Mouse (Mus musculus) kidney, adult 2 months (tissue): Measurements from ENCODE around the gene Zglp1. TPM values are rescaled to one million over a fixed set of nuclear protein-coding genes. Genes with fewer than 3 reads are reported as not detected.
A peak's percentile ranks its signal among the peaks of the same experiment; 100 is the strongest.

Source experiments
- DNase-seq: peaks from one replicate; pipeline ENCODE4 v3.0.0; 2021
- H3K27ac ChIP-seq: fragments of 200-500 bp; 2 replicates; pipeline ENCODE4 v1.5.1; 2012; ENCODE audit warnings: low read depth, low read length, control low read depth, inconsistent platforms; ENCODE audit not compliant: insufficient read depth
- H3K27me3 ChIP-seq: fragments of 200-500 bp; replicated peaks from 2 replicates; pipeline ENCODE4 v1.6.1; 2012; ENCODE audit warnings: mild to moderate bottlenecking, moderate library complexity, low read length, inconsistent platforms; ENCODE audit not compliant: control insufficient read depth, insufficient read depth
- H3K36me3 ChIP-seq: fragments of 200-500 bp; 2 replicates; pipeline ENCODE4 v1.6.1; 2012; ENCODE audit warnings: mild to moderate bottlenecking, moderate library complexity, low read length, inconsistent platforms; ENCODE audit not compliant: control insufficient read depth, insufficient read depth
- H3K4me1 ChIP-seq: fragments of 200-500 bp; 2 replicates; pipeline ENCODE4 v1.6.1; 2011; ENCODE audit warnings: low read length; ENCODE audit not compliant: control insufficient read depth, insufficient read depth
- H3K4me3 ChIP-seq: fragments of 200-500 bp; 2 replicates; pipeline ENCODE4 v1.5.1; 2011; ENCODE audit warnings: mild to moderate bottlenecking, low read depth, low read length, control low read depth; ENCODE audit not compliant: insufficient read depth
- CTCF ChIP-seq: fragments of 200-500 bp; conservative IDR thresholded peaks from 2 replicates; pipeline ENCODE4 v1.5.1; 2011; ENCODE audit warnings: low read depth, mild to moderate bottlenecking, control low read depth, low read length, moderate library complexity, mixed read lengths; ENCODE audit not compliant: insufficient read depth, insufficient read length
- POLR2A ChIP-seq: fragments of 200-500 bp; IDR thresholded peaks from one replicate; pipeline ENCODE4 v1.6.1; 2011; ENCODE audit warnings: low read depth, low read length, control low read depth
- WGBS: fragments of 180-500 bp; shearing (Covaris S2); methylation state at CpG from one replicate; pipeline ENCODE4 v1.1.7; 2018; 5-methylcytosine and 5-hydroxymethylcytosine counted together
- polyA plus RNA-seq: library from polyadenylated mRNA; depleted of rRNA; stranded (reverse); fragments of >200 nt; gene quantifications from 2 replicates; pipeline ENCODE4 v1.2.3, GENCODE M21; 2012; rRNA removed

Gene Zglp1
- polyA plus RNA-seq, 1 experiment: not detected

- no peaks in the 10 kb centered on the region for H3K27me3 ChIP-seq
- no peak overlapping the region for H3K27ac ChIP-seq
- H3K4me1 ChIP-seq: no peaks in the 10 kb centered on the region
- 8% methylated on average over 17 of the region's 17 CpGs for WGBS
- H3K36me3 ChIP-seq: no peaks in the 10 kb centered on the region
- no peak for DNase-seq
- TF ChIP-seq POLR2A: no peak
- TF ChIP-seq CTCF: no peak
- H3K4me3 ChIP-seq: peak overlapping the region; percentile 45
These were observed 50.3 kb downstream of the Zglp1 start for GRCm38 (mm10) chr9:21016331-21017176.

DNA sequence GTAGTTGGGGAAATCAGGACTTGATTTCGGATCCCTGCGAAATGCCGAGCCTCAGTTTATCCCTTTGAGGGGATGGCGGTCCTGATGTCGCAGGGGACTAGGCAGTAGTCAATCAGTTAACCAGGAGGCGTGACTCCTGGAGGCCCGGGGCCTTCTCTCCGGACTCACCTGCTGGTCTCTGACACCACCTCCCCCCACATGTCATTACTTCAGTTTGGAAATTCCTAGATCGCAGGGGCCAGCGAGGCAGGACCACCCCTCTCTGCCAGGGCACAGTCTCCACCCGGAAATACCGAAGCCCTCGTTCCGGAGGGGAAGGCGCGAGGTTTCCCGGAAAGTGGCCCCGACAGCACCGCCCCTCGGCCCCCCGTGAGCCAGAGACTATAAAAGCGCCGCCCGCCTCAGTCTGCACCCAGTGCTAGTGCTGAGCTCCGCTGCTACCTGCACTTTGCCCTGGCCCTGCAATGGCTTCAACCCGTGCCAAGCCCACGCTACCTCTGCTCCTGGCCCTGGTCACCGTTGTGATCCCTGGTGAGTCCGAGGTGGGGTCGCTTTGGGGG is 51.2 kb downstream of the Zglp1 start, which contains the start of gene Icam1:
TSS of gene Icam1 (plus strand) at position 415 of the 560 bp plus-strand sequence.
- no peak for TF ChIP-seq CTCF
- peak; percentile 95 for TF ChIP-seq POLR2A
- Histone ChIP-seq H3K36me3 (no peaks in the 10 kb centered on the region), H3K4me1 (no peaks in the 10 kb centered on the region), H3K27ac (peak within 1 kb of the TSS; percentile 79), H3K4me3 (peak within 1 kb of the TSS; percentile 45), H3K27me3 (no peaks in the 10 kb centered on the region)
- DNase-seq: peak; percentile 93
- 1% methylated on average over 30 of the region's 30 CpGs for WGBS

DNA sequence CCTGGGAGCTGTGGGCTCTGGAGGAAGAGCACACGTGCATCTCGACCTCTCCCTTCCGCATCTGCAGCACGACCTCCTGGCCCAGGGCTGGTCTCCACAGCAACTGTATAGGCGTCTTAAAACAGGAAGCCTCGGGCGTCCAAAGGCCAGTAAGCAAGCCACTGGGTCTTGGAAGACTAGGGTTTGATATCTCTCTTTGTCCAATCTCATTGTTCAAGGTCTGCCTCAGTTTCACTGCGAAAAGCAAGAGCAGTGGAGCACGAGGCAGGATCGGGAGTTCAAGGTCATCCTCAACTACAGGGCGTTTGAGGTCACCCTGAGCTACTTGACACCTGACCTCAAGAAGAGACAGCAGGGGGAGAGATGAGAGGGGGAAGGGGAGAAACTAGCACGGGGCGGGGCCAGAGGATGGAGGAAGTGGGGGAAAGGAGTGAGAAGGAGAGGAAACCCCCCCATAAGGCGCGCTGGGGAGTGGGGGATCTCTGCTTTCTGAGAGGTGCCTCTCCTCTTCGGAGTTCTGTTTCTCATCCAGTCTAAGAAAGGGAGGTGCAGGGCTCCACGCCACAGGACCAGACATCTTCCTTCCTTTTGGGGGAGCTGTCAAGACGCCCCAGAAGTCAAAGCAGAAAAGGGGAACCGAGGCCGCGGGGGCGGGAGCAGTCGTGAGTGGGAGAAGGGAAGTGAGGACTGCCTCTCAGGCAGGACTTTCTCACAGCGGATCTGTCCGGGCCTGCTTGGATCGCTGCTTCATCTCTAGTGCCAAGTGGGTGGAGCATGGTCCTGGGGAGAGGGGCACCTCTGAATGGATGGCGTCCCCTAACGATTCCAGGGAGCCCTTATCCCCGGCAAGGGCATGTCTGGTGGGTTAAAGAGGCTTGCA is 52.0 kb downstream of the Zglp1 start:
- no peaks in the 10 kb centered on the region for H3K4me1 ChIP-seq
- H3K27ac ChIP-seq: peak overlapping the region; percentile 79; the same call in 1 of the 2 replicates
- no peaks in the 10 kb centered on the region for H3K36me3 ChIP-seq
- 8% methylated on average over 29 of the region's 29 CpGs for WGBS
- TF ChIP-seq CTCF (no peak), POLR2A (no peak)
- DNase-seq: peak; percentile 86
- H3K4me3 ChIP-seq: peak overlapping the region; percentile 45
- H3K27me3 ChIP-seq: no peaks in the 10 kb centered on the region

Other genes starting within 250 kb of the Zglp1 start
- not detected in 2 replicates for gene Rdh8, start 248.6 kb downstream of the Zglp1 start, polyA plus RNA-seq
- 31.7 and 40.3 TPM in 2 replicates for gene A230050P20Rik, start 198.5 kb downstream of the Zglp1 start, polyA plus RNA-seq
- gene Angptl6, start 187.4 kb downstream of the Zglp1 start, polyA plus RNA-seq: 3.6 and 4.0 TPM in 2 replicates
- 28.3 and 31.2 TPM in 2 replicates for gene Ppan, start 178.9 kb downstream of the Zglp1 start, polyA plus RNA-seq
- 93.1 and 116 TPM in 2 replicates for gene Eif3g, start 168.5 kb downstream of the Zglp1 start, polyA plus RNA-seq
- gene Dnmt1, start 107.2 kb downstream of the Zglp1 start, polyA plus RNA-seq: 12.1 and 12.5 TPM in 2 replicates
- gene S1pr2, start 90.3 kb downstream of the Zglp1 start, polyA plus RNA-seq: 3.5 and 4.0 TPM in 2 replicates
- gene Mrpl4, start 64.4 kb downstream of the Zglp1 start, polyA plus RNA-seq: 175 and 213 TPM in 2 replicates
- 23.4 and 25.9 TPM in 2 replicates for gene Icam1, start 51.1 kb downstream of the Zglp1 start, polyA plus RNA-seq
- gene Icam4, start 37.7 kb downstream of the Zglp1 start, polyA plus RNA-seq: 1.2 and 1.4 TPM in 2 replicates
- 0.34 and 0.49 TPM in 2 replicates for gene Icam5, start 35.0 kb downstream of the Zglp1 start, polyA plus RNA-seq
- 0.20 and 0.27 TPM in 2 replicates for gene Gm49373, start 6.0 kb upstream of the Zglp1 start, polyA plus RNA-seq
- gene Fdx1l, start 6.5 kb upstream of the Zglp1 start, polyA plus RNA-seq: 59.8 and 67.0 TPM in 2 replicates
- 1.1 and 2.6 TPM in 2 replicates for gene Gm38431, start 24.9 kb upstream of the Zglp1 start, polyA plus RNA-seq
- 45.8 and 47.3 TPM in 2 replicates for gene Raver1, start 24.9 kb upstream of the Zglp1 start, polyA plus RNA-seq
- 17.0 and 19.0 TPM in 2 replicates for gene Tyk2, start 64.2 kb upstream of the Zglp1 start, polyA plus RNA-seq
- gene Cdc37, start 82.9 kb upstream of the Zglp1 start, polyA plus RNA-seq: 53.1 and 72.6 TPM in 2 replicates
- 7.8 and 9.0 TPM in 2 replicates for gene Pde4a, start 98.6 kb upstream of the Zglp1 start, polyA plus RNA-seq
- gene Keap1, start 172.3 kb upstream of the Zglp1 start, polyA plus RNA-seq: 42.8 and 52.4 TPM in 2 replicates
- gene S1pr5, start 181.3 kb upstream of the Zglp1 start, polyA plus RNA-seq: 0.38 and 0.39 TPM in 2 replicates
- gene Atg4d, start 198.2 kb upstream of the Zglp1 start, polyA plus RNA-seq: 67.0 and 71.9 TPM in 2 replicates
- 14.2 and 15.9 TPM in 2 replicates for gene Kri1, start 220.9 kb upstream of the Zglp1 start, polyA plus RNA-seq
- 20.2 and 24.1 TPM in 2 replicates for gene Cdkn2d, start 224.3 kb upstream of the Zglp1 start, polyA plus RNA-seq
- 30.6 and 36.2 TPM in 2 replicates for gene Ap1m2, start 245.2 kb upstream of the Zglp1 start, polyA plus RNA-seq